Mouse (Mus musculus) large intestine, adult 2 months (tissue): ENCODE results near the gene Med27. TPM values are rescaled to one million over a fixed set of nuclear protein-coding genes. Genes with fewer than 3 reads are reported as not detected.

Experiments used
- DNase-seq: peaks from one replicate; pipeline ENCODE4 v3.0.0-alpha.2; 2012; ENCODE audit warnings: low read depth, low spot score
- WGBS: fragments of 180-500 bp; shearing (Covaris S2); methylation state at CpG from one replicate; pipeline ENCODE4 v1.1.7; 2018; 5-methylcytosine and 5-hydroxymethylcytosine counted together
- polyA plus RNA-seq: library from polyadenylated mRNA; depleted of rRNA; stranded (reverse); fragments of >200 nt; gene quantifications from 2 replicates; pipeline ENCODE4 v1.2.3, GENCODE M21; 2012

Med27 gene
- polyA plus RNA-seq, 1 experiment, result 39.0 TPM

GRCm38 (mm10) chr2:29535566-29536244, 189.1 kb downstream of the Med27 start:
- no peak for DNase-seq
- WGBS, result 76% methylated on average over 5 of the region's 5 CpGs

GRCm38 (mm10) chr2:29536481-29536880, 189.9 kb downstream of the Med27 start:
- DNase-seq, result no peak
- WGBS, result 76% methylated on average over 9 of the region's 9 CpGs

GRCm38 (mm10) chr2:29537334-29537733, 190.7 kb downstream of the Med27 start:
- 50% methylated on average over 8 of the region's 8 CpGs for WGBS
- DNase-seq, result no peak

- no peak for DNase-seq
- 63% methylated on average over 13 of the region's 13 CpGs for WGBS
Observed at GRCm38 (mm10) chr2:29542039-29542438, 195.4 kb downstream of the Med27 start.

- DNase-seq, result no peak
- 11% methylated on average over 12 of the region's 12 CpGs for WGBS
Observed at GRCm38 (mm10) chr2:29546571-29546970, 200.0 kb downstream of the Med27 start.

- DNase-seq, result no peak
- 63% methylated on average over 7 of the region's 7 CpGs for WGBS
Observed at GRCm38 (mm10) chr2:29551816-29552585, 205.4 kb downstream of the Med27 start.

- 63% methylated on average over 4 of the region's 4 CpGs for WGBS
- no peak for DNase-seq
Observed at GRCm38 (mm10) chr2:29553945-29554634, 207.5 kb downstream of the Med27 start.

- 88% methylated on average over 6 of the region's 6 CpGs for WGBS
- no peak for DNase-seq
Observed at GRCm38 (mm10) chr2:29558561-29558960, 211.9 kb downstream of the Med27 start.

- 80% methylated on average over 3 of the region's 3 CpGs for WGBS
- no peak for DNase-seq
Observed at GRCm38 (mm10) chr2:29559955-29560354, 213.3 kb downstream of the Med27 start.

GRCm38 (mm10) chr2:29561468-29561867, 214.8 kb downstream of the Med27 start:
- no peak for DNase-seq
- WGBS, result 68% methylated on average over 4 of the region's 4 CpGs

- WGBS, result 63% methylated on average over 7 of the region's 7 CpGs
- no peak for DNase-seq
Observed at GRCm38 (mm10) chr2:29563986-29564385, 217.4 kb downstream of the Med27 start.

- 20% methylated on average over 17 of the region's 17 CpGs for WGBS
- no peak for DNase-seq
Observed at GRCm38 (mm10) chr2:29565570-29566433, 219.2 kb downstream of the Med27 start.

- 51% methylated on average over 9 of the region's 9 CpGs for WGBS
- no peak for DNase-seq
Observed at GRCm38 (mm10) chr2:29571921-29572700, 225.5 kb downstream of the Med27 start.

- WGBS, result 63% methylated on average over 5 of the region's 5 CpGs
Observed at GRCm38 (mm10) chr2:29572811-29573427, 226.3 kb downstream of the Med27 start.

GRCm38 (mm10) chr2:29573591-29573990, 227.0 kb downstream of the Med27 start:
- WGBS, result 9% methylated on average over 5 of the region's 5 CpGs
- DNase-seq, result no peak

More at GRCm38 (mm10) chr2:29572811-29573427, 226.3 kb downstream of the Med27 start:
- no peak for DNase-seq

GRCm38 (mm10) chr2:29574187-29574586, 227.6 kb downstream of the Med27 start:
- no peak for DNase-seq
- WGBS, result 44% methylated on average over 11 of the region's 11 CpGs
